Mouse (Mus musculus) kidney, postnatal 0 days (tissue): Measurements from ENCODE around the gene Dzip1. TPM values are rescaled to one million over a fixed set of nuclear protein-coding genes. Genes with fewer than 3 reads are reported as not detected.

Source experiments
- ATAC-seq: fragments of 200-750 bp; cut with Nextera tagmentation; replicated peaks from 2 replicates; pipeline ENCODE4 v1.8.0; 2017; ENCODE audit warnings: low read depth, moderate number of reproducible peaks, moderate TSS enrichment, moderate library complexity; ENCODE audit not compliant: low FRiP score
- DNase-seq: peaks from one replicate; pipeline ENCODE4 v3.0.0-alpha.2; 2016; ENCODE audit warnings: low spot score
- H3K27ac ChIP-seq: fragments of 300-500 bp; sonication (generic); 2 replicates; pipeline ENCODE4 v1.5.1; 2014; ENCODE audit warnings: mild to moderate bottlenecking
- H3K27me3 ChIP-seq: fragments of 300-500 bp; sonication (generic); 2 replicates; pipeline ENCODE4 v1.6.1; 2014; ENCODE audit warnings: low read length, mixed read lengths; ENCODE audit not compliant: insufficient read depth
- H3K36me3 ChIP-seq: fragments of 300-500 bp; sonication (generic); 2 replicates; pipeline ENCODE4 v1.6.1; 2014; ENCODE audit warnings: low read length, mixed read lengths; ENCODE audit not compliant: insufficient read depth
- H3K4me1 ChIP-seq: fragments of 300-500 bp; sonication (generic); replicated peaks from 2 replicates; pipeline ENCODE4 v1.6.1; 2014; ENCODE audit warnings: antibody characterized with exemption, low read length, mixed read lengths; ENCODE audit not compliant: insufficient read depth
- H3K4me2 ChIP-seq: fragments of 300-500 bp; sonication (generic); 2 replicates; pipeline ENCODE4 v1.6.1; 2014; ENCODE audit warnings: mild to moderate bottlenecking, low read length, moderate library complexity, mixed read lengths
- H3K4me3 ChIP-seq: fragments of 300-500 bp; sonication (generic); replicated peaks from 2 replicates; pipeline ENCODE4 v1.5.1; 2014; ENCODE audit warnings: low read depth, low read length
- H3K9ac ChIP-seq: fragments of 300-500 bp; sonication (generic); 2 replicates; pipeline ENCODE4 v1.6.1; 2014; ENCODE audit warnings: low read depth, low read length
- H3K9me3 ChIP-seq: fragments of 300-500 bp; sonication (generic); replicated peaks from 2 replicates; pipeline ENCODE4 v1.6.1; 2016; ENCODE audit warnings: low read length, inconsistent platforms, mixed read lengths
- CTCF ChIP-seq: IDR thresholded peaks from 2 replicates; pipeline ENCODE4 v1.5.1; 2016; ENCODE audit warnings: antibody characterized with exemption, low read depth, mild to moderate bottlenecking, moderate library complexity
- WGBS: fragments of 180-500 bp; shearing (Covaris S2); extraction: QIAGEN DNeasy Blood & Tissue Kit; methylation state at CpG from one replicate; pipeline ENCODE4 v1.1.7; 2014; 5-methylcytosine and 5-hydroxymethylcytosine counted together
- polyA plus RNA-seq: library from polyadenylated mRNA; unstranded; fragments of >200 nt; fragmentation: Nextera tagmentation; extraction: Ambion mirVana; gene quantifications from 2 replicates; pipeline ENCODE4 v1.2.1, GENCODE M21; 2015

Dzip1 gene
- polyA plus RNA-seq, 1 experiment from 2014 or later = 10.7 TPM

DNA sequence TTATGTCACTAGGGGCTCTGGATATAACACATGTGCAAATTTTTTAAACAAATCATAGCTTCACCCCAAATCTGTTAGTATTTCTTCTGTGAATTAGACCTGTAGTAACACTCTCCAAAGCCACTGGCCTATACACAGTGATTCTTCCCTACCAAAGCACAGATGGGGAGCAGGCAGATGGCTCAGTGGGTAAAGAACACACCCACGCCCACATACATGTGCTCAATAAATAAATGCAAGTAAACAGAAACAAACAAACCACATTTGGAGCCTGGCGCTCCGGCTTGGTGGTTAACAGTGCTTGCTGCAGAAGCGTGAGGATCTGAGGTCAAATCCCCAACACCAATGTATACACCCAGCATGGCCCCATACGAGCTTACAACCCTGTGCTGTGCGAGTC is 13.7 kb downstream of the Dzip1 start:
- 94% methylated on average over 6 of the region's 6 CpGs for WGBS
- no peaks in the 10 kb centered on the region for H3K27me3 ChIP-seq
- no peak overlapping the region for H3K9ac ChIP-seq
- no peaks in the 10 kb centered on the region for H3K9me3 ChIP-seq
- H3K4me1 ChIP-seq = 0 out of 2 replicates have a peak, but pooled peaks cover 5% of the 10 kb centered on the region
- H3K4me2 ChIP-seq = no peak overlapping the region
- DNase-seq (no peak), ATAC-seq (no peak)
- no peak for TF ChIP-seq CTCF
- H3K36me3 ChIP-seq = 0 out of 2 replicates have a peak, but pooled peaks cover 4% of the 10 kb centered on the region
- no peak overlapping the region for H3K4me3 ChIP-seq
- H3K27ac ChIP-seq = no peak overlapping the region

GRCm38 (mm10) chr14:118910332-118911222 is 14.7 kb downstream of the Dzip1 start:
- Histone ChIP-seq H3K9me3 (no peaks in the 10 kb centered on the region), H3K27ac (peak overlapping the region; percentile 65; the same call in 1 of the 2 replicates), H3K4me2 (peak overlapping the region; percentile 47), H3K36me3 (0 out of 2 replicates have a peak, but pooled peaks cover 4% of the 10 kb centered on the region), H3K4me3 (0 out of 2 replicates have a peak overlapping the region, but pooled peaks have one; percentile 12), H3K4me1 (0 out of 2 replicates have a peak, but pooled peaks cover 5% of the 10 kb centered on the region), H3K9ac (0 out of 2 replicates have a peak overlapping the region, but pooled peaks have one; percentile 36), H3K27me3 (no peaks in the 10 kb centered on the region)
- ATAC-seq (peak; percentile 62), DNase-seq (peak; percentile 94)
- TF ChIP-seq CTCF = peak; percentile 86
- 32% methylated on average over 29 of the region's 29 CpGs for WGBS

DNA sequence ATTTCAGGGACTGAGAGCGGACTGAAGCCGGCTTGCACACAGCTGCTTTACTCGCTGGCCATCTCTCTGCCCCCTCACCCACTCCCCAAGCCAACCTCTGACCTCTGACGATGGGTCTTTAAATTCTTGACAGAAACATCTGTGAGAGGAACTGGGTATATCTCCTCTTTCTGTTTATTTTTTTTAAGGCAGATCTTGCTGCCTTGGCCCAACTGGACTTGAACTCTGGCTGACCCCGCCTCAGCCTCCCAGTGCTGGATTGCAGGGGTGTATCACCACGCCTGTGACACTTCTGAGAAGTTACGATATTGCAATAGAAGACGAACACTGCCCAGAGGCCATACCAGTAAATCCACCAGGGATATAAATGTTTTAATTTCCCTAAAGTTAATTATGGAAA is 15.4 kb downstream of the Dzip1 start:
- no peak overlapping the region for H3K27ac ChIP-seq
- ATAC-seq (no peak), DNase-seq (peak; percentile 44)
- 32% methylated on average over 8 of the region's 8 CpGs for WGBS
- H3K9ac ChIP-seq = no peak overlapping the region
- peak overlapping the region; percentile 47 for H3K4me2 ChIP-seq
- no peaks in the 10 kb centered on the region for H3K27me3 ChIP-seq
- 0 out of 2 replicates have a peak, but pooled peaks cover 5% of the 10 kb centered on the region for H3K4me1 ChIP-seq
- no peaks in the 10 kb centered on the region for H3K9me3 ChIP-seq
- 0 out of 2 replicates have a peak, but pooled peaks cover 4% of the 10 kb centered on the region for H3K36me3 ChIP-seq
- no peak for TF ChIP-seq CTCF
- no peak overlapping the region for H3K4me3 ChIP-seq

- no peak overlapping the region for H3K27ac ChIP-seq
- no peak overlapping the region for H3K4me2 ChIP-seq
- H3K4me3 ChIP-seq = no peak overlapping the region
- no peak for DNase-seq
- H3K36me3 ChIP-seq = peaks cover 8% of the 10 kb centered on the region; the same call in 1 of the 2 replicates
- H3K9me3 ChIP-seq = no peaks in the 10 kb centered on the region
- 51% methylated on average over 8 of the region's 8 CpGs for WGBS
- H3K9ac ChIP-seq = no peak overlapping the region
- no peak for ATAC-seq
- H3K4me1 ChIP-seq = 0 out of 2 replicates have a peak, but pooled peaks cover 5% of the 10 kb centered on the region
- no peaks in the 10 kb centered on the region for H3K27me3 ChIP-seq
- TF ChIP-seq CTCF = no peak
These were observed 17.7 kb downstream of the Dzip1 start for GRCm38 (mm10) chr14:118907592-118907991.

GRCm38 (mm10) chr14:118903867-118904562 is 21.2 kb downstream of the Dzip1 start:
- no peak for ATAC-seq

GRCm38 (mm10) chr14:118903397-118903796 is 21.9 kb downstream of the Dzip1 start:
- Histone ChIP-seq H3K4me3 (no peak overlapping the region), H3K36me3 (peaks cover 10% of the 10 kb centered on the region), H3K9ac (no peak overlapping the region), H3K4me1 (0 out of 2 replicates have a peak, but pooled peaks cover 5% of the 10 kb centered on the region), H3K27me3 (no peaks in the 10 kb centered on the region), H3K27ac (no peak overlapping the region), H3K4me2 (no peak overlapping the region), H3K9me3 (no peaks in the 10 kb centered on the region)
- WGBS = 85% methylated on average over 3 of the region's 3 CpGs
- DNase-seq (no peak), ATAC-seq (no peak)
- no peak for TF ChIP-seq CTCF

More at GRCm38 (mm10) chr14:118903867-118904562, 21.2 kb downstream of the Dzip1 start:
- Histone ChIP-seq H3K9ac (no peak overlapping the region), H3K27ac (no peak overlapping the region), H3K4me2 (no peak overlapping the region), H3K4me3 (no peak overlapping the region), H3K27me3 (no peaks in the 10 kb centered on the region), H3K36me3 (peaks cover 11% of the 10 kb centered on the region), H3K9me3 (no peaks in the 10 kb centered on the region), H3K4me1 (0 out of 2 replicates have a peak, but pooled peaks cover 5% of the 10 kb centered on the region)
- WGBS = 44% methylated on average over 6 of the region's 6 CpGs
- no peak for TF ChIP-seq CTCF
- no peak for DNase-seq
